Mouse (Mus musculus) cerebellum, adult 2 months (tissue): Measurements from ENCODE around the gene Pigv.

Source experiments
- CTCF ChIP-seq: fragments of 200-500 bp; IDR thresholded peaks from 2 replicates; pipeline ENCODE4 v1.5.1; 2011; ENCODE audit warnings: low read depth, mild to moderate bottlenecking, control low read depth, low read length, moderate library complexity, borderline replicate concordance; ENCODE audit not compliant: insufficient read depth
- POLR2A ChIP-seq: fragments of 200-500 bp; IDR thresholded peaks from 2 replicates; pipeline ENCODE4 v1.6.1; 2011; ENCODE audit warnings: low read length, control low read depth, borderline replicate concordance; ENCODE audit not compliant: insufficient read depth

GRCm38 (mm10) chr4:133613867-133614266, 58.6 kb downstream of the Pigv start:
- TF ChIP-seq CTCF (no peak), POLR2A (no peak)
